Mouse (Mus musculus): Measurements from ENCODE around the gene Nupr1l. TPM values are rescaled to one million over a fixed set of nuclear protein-coding genes. Genes with fewer than 3 reads are reported as not detected.
"Not testable (repeated sequence)": the region's sequence is repeated elsewhere in the genome, so short reads cannot be mapped to it uniquely, and the experiment has no call there.

Nupr1l gene
- polyA plus RNA-seq, 1 experiment from 2014 or later, result 0.31 TPM

GRCm38 (mm10) chr5:129942073-129942939 is 34.0 kb downstream of the Nupr1l start:
- H3K9me3 ChIP-seq (replicated peaks); H3K27me3 ChIP-seq: not testable (repeated sequence)
- Histone ChIP-seq H3K27ac (peak overlapping the region; percentile 96), H3K36me3 (peaks cover 14% of the 10 kb centered on the region), H3K4me3 (replicated peaks) (peak overlapping the region; percentile 93), H3K4me1 (replicated peaks) (peaks cover 39% of the 10 kb centered on the region), H3K9ac (peak overlapping the region; percentile 95), H3K4me2 (peak overlapping the region; percentile 78)
- DNase-seq (peak; percentile 44), ATAC-seq (ENCODE audit: low read depth) (peak; percentile 45)
- under 1% methylated on average over 51 of the region's 82 CpGs for WGBS (ENCODE audit: insufficient replicate concordance)

DNA sequence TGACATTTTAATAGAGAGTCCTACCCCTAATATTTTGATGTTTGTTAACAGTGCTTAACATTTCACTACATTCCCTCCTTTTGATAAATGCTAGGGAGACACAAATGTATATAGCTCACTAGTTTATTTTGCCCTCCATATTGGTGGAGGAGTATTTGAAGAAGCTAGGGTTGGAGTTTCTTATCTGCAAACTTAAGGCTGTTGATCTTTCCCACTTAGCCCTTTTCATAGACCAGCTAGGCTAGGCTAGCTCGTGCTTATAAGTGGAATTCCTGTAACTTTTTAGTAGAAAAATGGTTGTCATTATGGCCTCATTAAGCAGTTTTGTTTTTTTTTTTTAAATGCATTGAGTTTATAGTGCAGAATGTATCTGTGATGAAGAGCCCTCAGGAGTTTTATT is 35.1 kb downstream of the Nupr1l start:
- peak overlapping the region; percentile 66 for H3K27ac ChIP-seq
- 19% methylated on average over 1 of the region's 1 CpGs for WGBS (ENCODE audit: insufficient replicate concordance)
- H3K36me3 ChIP-seq, result peaks cover 21% of the 10 kb centered on the region
- peaks cover 50% of the 10 kb centered on the region for H3K4me1 ChIP-seq (replicated peaks)
- H3K27me3 ChIP-seq, result no peaks in the 10 kb centered on the region
- ATAC-seq (ENCODE audit: low read depth) (no peak), DNase-seq (no peak)
- H3K9me3 ChIP-seq (replicated peaks), result no peaks in the 10 kb centered on the region
- H3K4me2 ChIP-seq, result peak overlapping the region; percentile 59
- H3K9ac ChIP-seq, result peak overlapping the region; percentile 57; the same call in 1 of the 2 replicates
- H3K4me3 ChIP-seq (replicated peaks), result peak overlapping the region; percentile 93

- DNase-seq (no peak), ATAC-seq (ENCODE audit: low read depth) (no peak)
- peaks cover 57% of the 10 kb centered on the region for H3K4me1 ChIP-seq (replicated peaks)
- H3K27me3 ChIP-seq, result no peaks in the 10 kb centered on the region
- no peaks in the 10 kb centered on the region for H3K9me3 ChIP-seq (replicated peaks)
- H3K4me3 ChIP-seq (replicated peaks), result no peak overlapping the region
- no peak overlapping the region; the same call in 1 of the 2 replicates for H3K9ac ChIP-seq
- H3K4me2 ChIP-seq, result no peak overlapping the region
- H3K27ac ChIP-seq, result peak overlapping the region; percentile 43; the same call in 1 of the 2 replicates
- H3K36me3 ChIP-seq, result peaks cover 24% of the 10 kb centered on the region
- WGBS (ENCODE audit: insufficient replicate concordance), result 67% methylated on average over 2 of the region's 2 CpGs
Measured at GRCm38 (mm10) chr5:129947528-129948033, 39.2 kb downstream of the Nupr1l start.

GRCm38 (mm10) chr5:129952143-129952542 is 43.8 kb downstream of the Nupr1l start:
- 51% methylated on average over 4 of the region's 4 CpGs for WGBS (ENCODE audit: insufficient replicate concordance)
- Histone ChIP-seq H3K4me1 (replicated peaks) (peaks cover 69% of the 10 kb centered on the region), H3K9ac (no peak overlapping the region), H3K27me3 (no peaks in the 10 kb centered on the region), H3K4me3 (replicated peaks) (no peak overlapping the region), H3K27ac (0 out of 2 replicates have a peak overlapping the region, but pooled peaks have one; percentile 59), H3K9me3 (replicated peaks) (no peaks in the 10 kb centered on the region), H3K4me2 (no peak overlapping the region), H3K36me3 (peaks cover 11% of the 10 kb centered on the region)
- DNase-seq (no peak), ATAC-seq (ENCODE audit: low read depth) (no peak)

DNA sequence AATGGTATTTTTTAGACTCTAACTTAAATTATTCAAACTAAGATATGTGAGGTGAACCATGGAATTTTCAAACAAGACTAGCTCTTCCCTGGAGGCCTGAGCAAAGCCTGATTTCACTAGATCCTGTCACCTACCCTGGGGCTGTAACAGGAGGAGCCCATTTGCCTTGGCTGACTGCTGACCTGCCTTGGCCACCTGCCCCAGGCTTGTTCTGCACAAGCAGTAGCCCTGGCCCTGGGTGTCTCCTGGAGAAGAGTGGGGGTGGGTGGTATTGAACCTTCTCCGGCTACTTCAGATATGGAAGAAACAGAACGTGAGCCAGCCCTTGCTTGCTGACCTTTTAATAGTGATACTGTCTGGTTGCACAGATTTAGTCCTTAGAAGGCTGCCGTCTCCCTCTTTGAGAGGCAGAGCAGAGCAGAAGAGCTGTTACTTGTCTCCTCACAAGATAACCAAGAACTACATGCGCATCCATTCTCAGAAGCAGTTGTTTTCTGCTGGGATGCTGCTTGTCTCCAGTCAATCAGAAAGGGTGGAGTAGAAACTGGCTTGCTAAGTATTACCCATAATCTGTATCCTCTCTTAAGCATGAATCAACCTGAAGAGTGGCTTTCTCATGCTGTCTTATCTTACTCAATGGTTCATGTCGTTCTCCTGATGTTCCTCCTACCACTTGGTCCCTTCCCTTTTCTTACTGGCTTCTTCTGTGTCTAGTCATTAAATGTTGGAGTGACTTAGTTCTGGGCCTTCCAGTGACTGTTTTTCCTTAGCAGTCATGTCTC is 46.3 kb downstream of the Nupr1l start:
- H3K27ac ChIP-seq, result peak overlapping the region; percentile 96

GRCm38 (mm10) chr5:129955792-129956191 is 47.5 kb downstream of the Nupr1l start:
- Histone ChIP-seq H3K4me3 (replicated peaks) (peak overlapping the region; percentile 8; the same call in 1 of the 2 replicates), H3K27me3 (no peaks in the 10 kb centered on the region), H3K27ac (peak overlapping the region; percentile 96), H3K4me2 (peak overlapping the region; percentile 51), H3K9ac (peak overlapping the region; percentile 55; the same call in 1 of the 2 replicates), H3K4me1 (replicated peaks) (peaks cover 57% of the 10 kb centered on the region), H3K9me3 (replicated peaks) (no peaks in the 10 kb centered on the region), H3K36me3 (peaks cover 22% of the 10 kb centered on the region)
- ATAC-seq (ENCODE audit: low read depth), result peak; percentile 88
- DNase-seq, result peak; percentile 43
- WGBS (ENCODE audit: insufficient replicate concordance), result 17% methylated on average over 6 of the region's 6 CpGs

More for the DNA sequence above, 46.3 kb downstream of the Nupr1l start:
- DNase-seq, result no peak
- 27% methylated on average over 5 of the region's 5 CpGs for WGBS (ENCODE audit: insufficient replicate concordance)
- peak; percentile 79 for ATAC-seq (ENCODE audit: low read depth)
- no peaks in the 10 kb centered on the region for H3K9me3 ChIP-seq (replicated peaks)
- no peak overlapping the region for H3K4me3 ChIP-seq (replicated peaks)
- peak overlapping the region; percentile 51 for H3K4me2 ChIP-seq
- peaks cover 62% of the 10 kb centered on the region for H3K4me1 ChIP-seq (replicated peaks)
- H3K27me3 ChIP-seq, result no peaks in the 10 kb centered on the region
- H3K9ac ChIP-seq, result peak overlapping the region; percentile 55
- H3K36me3 ChIP-seq, result peaks cover 16% of the 10 kb centered on the region

- H3K4me1 ChIP-seq (replicated peaks), result peaks cover 35% of the 10 kb centered on the region
- H3K4me2 ChIP-seq, result no peak overlapping the region
- H3K4me3 ChIP-seq (replicated peaks), result no peak overlapping the region
- WGBS (ENCODE audit: insufficient replicate concordance), result 84% methylated on average over 4 of the region's 4 CpGs
- no peaks in the 10 kb centered on the region for H3K9me3 ChIP-seq (replicated peaks)
- no peak for ATAC-seq (ENCODE audit: low read depth)
- H3K27me3 ChIP-seq, result no peaks in the 10 kb centered on the region
- peaks cover 18% of the 10 kb centered on the region for H3K36me3 ChIP-seq
- no peak overlapping the region for H3K9ac ChIP-seq
- DNase-seq, result no peak
- H3K27ac ChIP-seq, result no peak overlapping the region
Measured at GRCm38 (mm10) chr5:129963224-129963623, 54.9 kb downstream of the Nupr1l start.

Other genes starting within 250 kb of the Nupr1l start
- 0.73 and 0.94 TPM in 2 replicates for gene Zfp11, start 238.4 kb upstream of the Nupr1l start, polyA plus RNA-seq (2015; fragmentation: Nextera tagmentation; extraction: Ambion mirVana)
- gene Sept14, start 200.0 kb upstream of the Nupr1l start, polyA plus RNA-seq (2015; fragmentation: Nextera tagmentation; extraction: Ambion mirVana), result not detected in 2 replicates
- 131 and 133 TPM in 2 replicates for gene Mrps17, start 193.0 kb upstream of the Nupr1l start, polyA plus RNA-seq (2015; fragmentation: Nextera tagmentation; extraction: Ambion mirVana)
- gene Nipsnap2, start 183.5 kb upstream of the Nupr1l start, polyA plus RNA-seq (2015; fragmentation: Nextera tagmentation; extraction: Ambion mirVana), result 28.4 and 29.7 TPM in 2 replicates
- 82.6 and 91.1 TPM in 2 replicates for gene Psph, start 121.1 kb upstream of the Nupr1l start, polyA plus RNA-seq (2015; fragmentation: Nextera tagmentation; extraction: Ambion mirVana)
- gene Sumf2, start 61.6 kb upstream of the Nupr1l start, polyA plus RNA-seq (2015; fragmentation: Nextera tagmentation; extraction: Ambion mirVana), result 24.9 and 35.0 TPM in 2 replicates
- gene Chchd2, start 21.1 kb upstream of the Nupr1l start, polyA plus RNA-seq (2015; fragmentation: Nextera tagmentation; extraction: Ambion mirVana), result 596 and 645 TPM in 2 replicates
- 1.00 and 1.1 TPM in 2 replicates for gene Zbed5, start 12.8 kb upstream of the Nupr1l start, polyA plus RNA-seq (2015; fragmentation: Nextera tagmentation; extraction: Ambion mirVana)
- 0.18 and 0.22 TPM in 2 replicates for gene Phkg1, start 10.0 kb upstream of the Nupr1l start, polyA plus RNA-seq (2015; fragmentation: Nextera tagmentation; extraction: Ambion mirVana)
- gene Vkorc1l1, start 33.4 kb downstream of the Nupr1l start, polyA plus RNA-seq (2015; fragmentation: Nextera tagmentation; extraction: Ambion mirVana), result 22.9 and 29.4 TPM in 2 replicates
- 42.0 and 47.9 TPM in 2 replicates for gene Gusb, start 94.5 kb downstream of the Nupr1l start, polyA plus RNA-seq (2015; fragmentation: Nextera tagmentation; extraction: Ambion mirVana)
- 37.8 and 45.2 TPM in 2 replicates for gene Asl, start 120.7 kb downstream of the Nupr1l start, polyA plus RNA-seq (2015; fragmentation: Nextera tagmentation; extraction: Ambion mirVana)
- 31.6 and 34.4 TPM in 2 replicates for gene Crcp, start 120.8 kb downstream of the Nupr1l start, polyA plus RNA-seq (2015; fragmentation: Nextera tagmentation; extraction: Ambion mirVana)
- gene Tpst1, start 164.8 kb downstream of the Nupr1l start, polyA plus RNA-seq (2015; fragmentation: Nextera tagmentation; extraction: Ambion mirVana), result 27.2 and 33.5 TPM in 2 replicates
- 5.5 and 7.1 TPM in 2 replicates for gene Kctd7, start 236.3 kb downstream of the Nupr1l start, polyA plus RNA-seq (2015; fragmentation: Nextera tagmentation; extraction: Ambion mirVana)

Measured in liver, embryonic 13.5 days (tissue).